In genomic region chr8:85059879-85060616, GRCm38 (mm10) we compare ENCODE assay signal across 8 mouse cellular contexts. TPM values are rescaled to one million over a fixed set of nuclear protein-coding genes. Genes with fewer than 3 reads are reported as not detected.
DNase-seq lines count a peak whose midpoint lies in the region; ATAC-seq and TF ChIP-seq lines count a peak whose summit lies in the region.

TSS of gene Fbxw9 (plus strand) at chr8:85060055.

- H3K27ac ChIP-seq in forebrain, postnatal 0 days (ENCODE audit: low read depth, low read length): peak within 1 kb of the TSS; percentile 76
- no peak within 1 kb of the TSS for H3K27ac ChIP-seq in lung, embryonic 16.5 days (ENCODE audit: low read length)

- TF ChIP-seq CTCF in G1E (IDR thresholded peaks at IDR 0.05; ENCODE audit: low read depth, low read length): no peak
- 0 out of 2 replicates have a peak, but pooled peaks have one; percentile 8 for TF ChIP-seq CTCF in forebrain, postnatal 0 days (IDR thresholded peaks at IDR 0.05; ENCODE audit: low read depth)

- 2% methylated on average over 52 of the region's 53 CpGs for WGBS in forebrain, postnatal 0 days
- under 1% methylated on average over 52 of the region's 53 CpGs for WGBS in lung, embryonic 16.5 days

- H3K36me3 ChIP-seq in G1E (replicated peaks): peaks cover 65% of the 10 kb centered on the region
- H3K36me3 ChIP-seq in forebrain, postnatal 0 days (ENCODE audit: insufficient read depth): peaks cover 21% of the 10 kb centered on the region
- H3K36me3 ChIP-seq in lung, embryonic 16.5 days (ENCODE audit: control insufficient read depth, insufficient read depth, low read length): peaks cover 14% of the 10 kb centered on the region

- H3K4me3 ChIP-seq in G1E (ENCODE audit: low read depth, low read length): peak within 1 kb of the TSS; percentile 99
- H3K4me3 ChIP-seq in forebrain, postnatal 0 days (ENCODE audit: low read depth, low read length): peak within 1 kb of the TSS; percentile 70
- H3K4me3 ChIP-seq in lung, embryonic 16.5 days (ENCODE audit: low read length): peak within 1 kb of the TSS; percentile 83

- H3K9me3 ChIP-seq in G1E (replicated peaks): no peaks in the 10 kb centered on the region
- H3K9me3 ChIP-seq in forebrain, postnatal 0 days (ENCODE audit: low read length): no peaks in the 10 kb centered on the region
- no peaks in the 10 kb centered on the region for H3K9me3 ChIP-seq in lung, embryonic 16.5 days (ENCODE audit: control insufficient read depth, low read length)

- peak within 1 kb of the TSS; percentile 83 for H3K4me2 ChIP-seq in forebrain, postnatal 0 days (ENCODE audit: low read depth)
- peak within 1 kb of the TSS; percentile 87 for H3K4me2 ChIP-seq in lung, embryonic 16.5 days (ENCODE audit: low read depth, low read length)

- peaks cover 23% of the 10 kb centered on the region for H3K4me1 ChIP-seq in G1E (ENCODE audit: insufficient read depth, low read depth, low read length)
- H3K4me1 ChIP-seq in forebrain, postnatal 0 days (ENCODE audit: insufficient read depth): peaks cover 6% of the 10 kb centered on the region
- no peaks in the 10 kb centered on the region; the same call in 1 of the 2 replicates for H3K4me1 ChIP-seq in lung, embryonic 16.5 days (replicated peaks; ENCODE audit: control insufficient read depth, insufficient read depth, low read length)

- H3K9ac ChIP-seq in forebrain, postnatal 0 days: peak within 1 kb of the TSS; percentile 78
- peak within 1 kb of the TSS; percentile 77 for H3K9ac ChIP-seq in lung, embryonic 16.5 days (ENCODE audit: low read length)

- ATAC-seq in G1E (ENCODE audit: extremely low read depth, insufficient number of reproducible peaks, low FRiP score, poor library complexity, severe bottlenecking): peak; percentile 75; the same call in 1 of the 2 replicates
- peak; percentile 97 for ATAC-seq in forebrain, postnatal 0 days
- peak; percentile 88 for ATAC-seq in lung, embryonic 16.5 days (ENCODE audit: low read depth)

- no peaks in the 10 kb centered on the region for H3K27me3 ChIP-seq in G1E (ENCODE audit: insufficient read depth, low read length)
- H3K27me3 ChIP-seq in forebrain, postnatal 0 days (ENCODE audit: insufficient read depth, low read length): no peaks in the 10 kb centered on the region
- H3K27me3 ChIP-seq in lung, embryonic 16.5 days (ENCODE audit: control insufficient read depth, insufficient read depth, low read depth, low read length): no peaks in the 10 kb centered on the region

- DNase-seq in G1E (ENCODE audit: low spot score): peak; percentile 86
- DNase-seq in cerebellum, adult 18-20 months: peak; percentile 89 to 90
- DNase-seq in forebrain, postnatal 0 days: peak; percentile 97
- peak; percentile 91 for DNase-seq in heart, postnatal 4 days
- DNase-seq in layer of hippocampus, adult 9-10 months (ENCODE audit: low spot score): peak; percentile 88
- peak; percentile 72 for DNase-seq in ovary, postnatal 10 days (ENCODE audit: low spot score)
- peak; percentile 80 for DNase-seq in thymus, postnatal 10 days (ENCODE audit: low spot score in 2 of 2)

RNA-seq across cellular contexts. Expression of gene Fbxw9, which starts in this region (rescaled TPM):
- 10.4 and 17.0 TPM in 2 replicates for total RNA-seq in G1E (2014; fragmentation: Nextera tagmentation)
- 15.9 and 16.1 TPM in 2 replicates for total RNA-seq in G1E (2017)
- 33.7 and 34.7 TPM in 2 replicates for polyA plus RNA-seq in G1E (2012)
- 106 and 115 TPM in 2 replicates for total RNA-seq in forebrain, postnatal 0 days (2014; rRNA removed)
- 79.8 and 87.4 TPM in 2 replicates for polyA plus RNA-seq in forebrain, postnatal 0 days (2015; fragmentation: Nextera tagmentation; extraction: Ambion mirVana)
- total RNA-seq in heart, postnatal 4 days (2021): 10 to 100 TPM; 14.1 to 15.1 TPM
- polyA plus RNA-seq in lung, embryonic 16.5 days (2015; fragmentation: Nextera tagmentation; extraction: Ambion mirVana): 28.2 and 29.9 TPM in 2 replicates
